Mouse (Mus musculus): ENCODE results near the gene Slc25a28. TPM values are rescaled to one million over a fixed set of nuclear protein-coding genes. Genes with fewer than 3 reads are reported as not detected.

Gene Slc25a28
- polyA plus RNA-seq, 2 experiments = 4.4 to 19.0 TPM

- H3K4me2 ChIP-seq (ENCODE audit: low read depth) = no peak overlapping the region
- DNase-seq (ENCODE audit: low read depth in 3 of 3, low spot score in 3 of 3) = no peak
- no peak overlapping the region for H3K9ac ChIP-seq (replicated peaks)
- 62% methylated on average over 19 of the region's 19 CpGs for WGBS (ENCODE audit: insufficient replicate concordance)
- H3K27me3 ChIP-seq (ENCODE audit: control insufficient read depth, insufficient read depth, low read length) = no peaks in the 10 kb centered on the region
- no peaks in the 10 kb centered on the region for H3K4me1 ChIP-seq (replicated peaks; ENCODE audit: control insufficient read depth in 2 of 2, insufficient read depth in 2 of 2, low read length in 1 of 2)
- no peak overlapping the region for H3K4me3 ChIP-seq (ENCODE audit: insufficient read depth in 1 of 2, low read depth in 2 of 2, low read length in 2 of 2)
- TF ChIP-seq EP300 (IDR thresholded peaks at IDR 0.05; ENCODE audit: low read depth) (no peak), CTCF (IDR thresholded peaks at IDR 0.05; ENCODE audit: low read depth) (peak; percentile 42)
- ATAC-seq (ENCODE audit: insufficient read depth) = no peak
- H3K27ac ChIP-seq = no peak overlapping the region
- no peaks in the 10 kb centered on the region for H3K9me3 ChIP-seq (ENCODE audit: control insufficient read depth, low read length)
- H3K36me3 ChIP-seq (replicated peaks; ENCODE audit: control insufficient read depth, insufficient read depth, low read depth) = peaks cover 3% of the 10 kb centered on the region
Measured at GRCm38 (mm10) chr19:43662176-43662967, 12.3 kb downstream of the Slc25a28 start.

- no peak for TF ChIP-seq CTCF (IDR thresholded peaks at IDR 0.05; ENCODE audit: low read depth)
- TF ChIP-seq EP300 (IDR thresholded peaks at IDR 0.05; ENCODE audit: low read depth) = no peak
- Histone ChIP-seq H3K4me1 (replicated peaks; ENCODE audit: control insufficient read depth in 2 of 2, insufficient read depth in 2 of 2, low read length in 1 of 2) (no peaks in the 10 kb centered on the region), H3K9ac (replicated peaks) (no peak overlapping the region), H3K27me3 (ENCODE audit: control insufficient read depth, insufficient read depth, low read length) (no peaks in the 10 kb centered on the region), H3K36me3 (replicated peaks; ENCODE audit: control insufficient read depth, insufficient read depth, low read depth) (peaks cover 3% of the 10 kb centered on the region), H3K4me3 (ENCODE audit: insufficient read depth in 1 of 2, low read depth in 2 of 2, low read length in 2 of 2) (no peak overlapping the region), H3K27ac (no peak overlapping the region), H3K9me3 (ENCODE audit: control insufficient read depth, low read length) (no peaks in the 10 kb centered on the region), H3K4me2 (ENCODE audit: low read depth) (no peak overlapping the region)
- DNase-seq (ENCODE audit: low read depth in 3 of 3, low spot score in 3 of 3) (no peak), ATAC-seq (ENCODE audit: insufficient read depth) (no peak)
- 16% methylated on average over 9 of the region's 9 CpGs for WGBS (ENCODE audit: insufficient replicate concordance)
Measured at GRCm38 (mm10) chr19:43660774-43661173, 13.9 kb downstream of the Slc25a28 start.

- TF ChIP-seq EP300 (IDR thresholded peaks at IDR 0.05; ENCODE audit: low read depth) (no peak), CTCF (IDR thresholded peaks at IDR 0.05; ENCODE audit: low read depth) (no peak)
- Histone ChIP-seq H3K4me2 (ENCODE audit: low read depth) (no peak overlapping the region), H3K9ac (replicated peaks) (no peak overlapping the region), H3K4me3 (ENCODE audit: insufficient read depth in 1 of 2, low read depth in 2 of 2, low read length in 2 of 2) (no peak overlapping the region), H3K27me3 (ENCODE audit: control insufficient read depth, insufficient read depth, low read length) (no peaks in the 10 kb centered on the region), H3K36me3 (replicated peaks; ENCODE audit: control insufficient read depth, insufficient read depth, low read depth) (peaks cover 3% of the 10 kb centered on the region), H3K4me1 (replicated peaks; ENCODE audit: control insufficient read depth in 2 of 2, insufficient read depth in 2 of 2, low read length in 1 of 2) (no peaks in the 10 kb centered on the region), H3K27ac (no peak overlapping the region), H3K9me3 (ENCODE audit: control insufficient read depth, low read length) (no peaks in the 10 kb centered on the region)
- 44% methylated on average over 6 of the region's 6 CpGs for WGBS (ENCODE audit: insufficient replicate concordance)
- ATAC-seq (ENCODE audit: insufficient read depth) = no peak
- no peak for DNase-seq (ENCODE audit: low read depth in 3 of 3, low spot score in 3 of 3)
Measured at GRCm38 (mm10) chr19:43659632-43660031, 15.0 kb downstream of the Slc25a28 start.

GRCm38 (mm10) chr19:43655735-43656492 is 18.8 kb downstream of the Slc25a28 start:
- Histone ChIP-seq H3K27me3 (ENCODE audit: control insufficient read depth, insufficient read depth, low read length) (no peaks in the 10 kb centered on the region), H3K9me3 (ENCODE audit: control insufficient read depth, low read length) (no peaks in the 10 kb centered on the region), H3K4me3 (ENCODE audit: insufficient read depth in 1 of 2, low read depth in 2 of 2, low read length in 2 of 2) (no peak overlapping the region), H3K27ac (no peak overlapping the region), H3K4me2 (ENCODE audit: low read depth) (no peak overlapping the region), H3K4me1 (replicated peaks; ENCODE audit: control insufficient read depth in 2 of 2, insufficient read depth in 2 of 2, low read length in 1 of 2) (no peaks in the 10 kb centered on the region), H3K36me3 (replicated peaks; ENCODE audit: control insufficient read depth, insufficient read depth, low read depth) (no peaks in the 10 kb centered on the region), H3K9ac (replicated peaks) (no peak overlapping the region)
- TF ChIP-seq CTCF (IDR thresholded peaks at IDR 0.05; ENCODE audit: low read depth) (peak; percentile 82), EP300 (IDR thresholded peaks at IDR 0.05; ENCODE audit: low read depth) (no peak)
- ATAC-seq (ENCODE audit: insufficient read depth) = no peak
- WGBS (ENCODE audit: insufficient replicate concordance) = 36% methylated on average over 11 of the region's 11 CpGs
- peak in 1 of 3 experiments; percentile 49 for DNase-seq (ENCODE audit: low read depth in 3 of 3, low spot score in 3 of 3)

- no peak for ATAC-seq (ENCODE audit: insufficient read depth)
- Histone ChIP-seq H3K4me2 (ENCODE audit: low read depth) (no peak overlapping the region), H3K9me3 (ENCODE audit: control insufficient read depth, low read length) (no peaks in the 10 kb centered on the region), H3K4me1 (replicated peaks; ENCODE audit: control insufficient read depth in 2 of 2, insufficient read depth in 2 of 2, low read length in 1 of 2) (no peaks in the 10 kb centered on the region), H3K27ac (no peak overlapping the region), H3K36me3 (replicated peaks; ENCODE audit: control insufficient read depth, insufficient read depth, low read depth) (no peaks in the 10 kb centered on the region), H3K27me3 (ENCODE audit: control insufficient read depth, insufficient read depth, low read length) (no peaks in the 10 kb centered on the region), H3K4me3 (ENCODE audit: insufficient read depth in 1 of 2, low read depth in 2 of 2, low read length in 2 of 2) (no peak overlapping the region), H3K9ac (replicated peaks) (no peak overlapping the region)
- DNase-seq (ENCODE audit: low read depth in 3 of 3, low spot score in 3 of 3) = no peak
- no peak for TF ChIP-seq CTCF (IDR thresholded peaks at IDR 0.05; ENCODE audit: low read depth)
- no peak for TF ChIP-seq EP300 (IDR thresholded peaks at IDR 0.05; ENCODE audit: low read depth)
- 34% methylated on average over 8 of the region's 8 CpGs for WGBS (ENCODE audit: insufficient replicate concordance)
Measured at GRCm38 (mm10) chr19:43651241-43651785, 23.4 kb downstream of the Slc25a28 start.
